Mouse (Mus musculus) thymus, postnatal 4 days (tissue): Measurements from ENCODE around the gene Ankub1.

Experiments
- DNase-seq: peaks from one replicate; pipeline ENCODE4 v3.0.0; 2021

Gene Ankub1

DNA sequence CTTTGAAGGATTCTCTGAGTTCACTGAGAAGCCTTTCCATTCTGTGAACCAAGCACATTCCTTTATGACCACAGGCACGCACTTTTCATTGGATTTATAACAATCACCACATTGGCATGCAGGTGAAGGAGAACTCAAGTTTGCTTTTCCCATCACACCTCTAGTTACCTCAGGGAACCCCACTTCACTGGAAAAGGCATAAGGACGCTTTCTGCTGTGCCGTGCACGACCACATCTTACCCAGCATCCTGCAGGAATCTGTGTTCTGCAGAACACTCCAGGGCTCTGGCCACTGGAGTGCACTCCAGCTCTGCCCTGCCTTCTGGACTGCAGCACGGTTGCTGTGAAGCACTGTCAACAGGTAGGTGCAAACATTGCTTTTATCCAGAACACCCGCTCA is 55.0 kb downstream of the Ankub1 start:
- DNase-seq, result no peak

DNA sequence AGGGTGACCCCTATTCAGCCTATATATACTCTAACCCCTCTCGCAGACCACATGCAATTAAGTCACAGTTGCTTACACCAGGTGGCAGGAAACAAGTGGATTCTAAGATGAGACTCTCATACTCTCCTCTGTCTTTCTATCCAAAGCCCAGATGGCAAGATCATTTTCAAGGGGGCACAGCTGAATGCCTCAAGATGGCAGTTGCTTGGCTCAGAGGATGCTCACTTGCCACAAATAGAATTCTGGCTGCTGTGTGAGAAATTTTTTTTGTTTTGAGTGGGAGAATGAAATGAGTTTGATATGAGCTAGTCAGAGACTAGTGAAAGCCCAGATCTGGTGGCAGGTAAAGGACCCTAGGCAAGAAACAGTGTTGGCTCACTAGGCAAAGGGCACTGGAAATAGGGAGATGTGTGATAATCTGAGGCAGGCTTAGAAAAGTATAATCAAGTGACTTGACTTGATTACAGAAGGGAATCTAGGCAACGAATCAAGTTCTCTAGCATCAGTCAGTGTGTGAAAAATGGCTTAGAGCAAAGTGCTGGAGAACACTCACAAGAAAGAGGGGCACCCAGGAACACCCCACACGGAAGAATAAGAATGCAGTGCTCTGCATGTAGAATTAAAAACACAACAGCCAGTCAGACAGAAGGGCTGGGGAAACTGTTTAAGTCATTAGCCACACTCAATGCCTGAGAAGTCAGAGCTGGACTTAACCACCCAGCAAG is 57.7 kb downstream of the Ankub1 start:
- no peak for DNase-seq

DNA sequence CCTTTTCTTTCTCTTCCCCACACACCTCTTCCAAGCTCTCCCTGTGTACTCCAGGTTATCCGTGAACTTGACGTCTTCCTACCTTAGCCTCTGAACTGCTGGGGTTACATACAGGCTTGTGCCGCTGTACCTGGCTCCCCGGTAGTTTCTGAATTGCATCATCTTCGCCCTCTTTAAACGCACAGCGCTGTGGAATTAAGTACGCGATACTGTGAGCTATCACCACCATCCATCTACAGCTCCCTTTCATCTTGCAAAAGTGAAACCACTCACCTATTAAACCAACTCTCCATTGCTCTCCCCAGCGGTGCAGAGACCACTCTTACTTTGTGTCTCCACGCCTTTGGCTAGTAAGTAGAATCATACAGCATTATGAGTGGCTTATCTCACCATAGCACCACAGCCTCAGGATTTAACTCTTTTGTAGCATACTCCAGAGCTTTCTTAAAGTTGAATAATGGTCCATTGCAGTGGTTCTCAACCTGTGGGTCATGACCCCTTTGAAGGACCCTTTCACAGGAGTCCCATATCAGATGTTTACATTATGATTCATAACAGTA is 65.6 kb downstream of the Ankub1 start:
- DNase-seq, result no peak

DNA sequence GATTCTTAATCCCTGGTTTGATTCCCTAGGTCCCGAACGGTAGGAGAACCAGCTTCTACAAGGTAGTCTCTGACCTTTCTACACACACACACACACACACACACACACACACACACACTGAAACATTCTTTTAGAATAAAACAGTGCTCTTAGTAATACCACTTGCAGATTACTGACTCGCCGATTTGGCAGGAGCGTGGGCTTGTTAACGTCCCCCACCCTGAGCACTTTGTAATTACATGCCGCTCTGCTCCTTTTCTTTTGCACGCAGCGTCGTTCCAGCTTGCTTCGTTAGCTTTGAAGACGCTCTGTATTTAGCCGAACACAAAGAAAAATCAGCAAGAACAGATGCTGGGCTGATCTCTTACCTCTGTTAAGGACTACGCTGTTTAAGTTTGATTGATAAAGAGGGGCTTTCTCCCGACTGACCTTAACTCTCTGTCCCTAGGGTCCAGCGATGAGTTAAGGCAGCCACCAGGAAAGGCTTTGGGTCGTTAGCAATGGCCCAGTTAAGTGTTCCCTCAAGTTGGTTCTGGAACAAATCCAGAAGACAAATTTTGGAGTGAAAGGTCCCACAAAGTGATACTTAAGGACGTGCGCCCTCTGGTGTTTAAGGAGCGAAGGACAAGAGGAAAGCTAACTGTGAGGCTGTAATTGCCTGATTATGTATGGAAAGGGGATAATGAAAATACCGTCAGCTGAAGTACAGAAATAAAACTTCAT is 67.2 kb downstream of the Ankub1 start:
- peak; percentile 70 for DNase-seq

DNA sequence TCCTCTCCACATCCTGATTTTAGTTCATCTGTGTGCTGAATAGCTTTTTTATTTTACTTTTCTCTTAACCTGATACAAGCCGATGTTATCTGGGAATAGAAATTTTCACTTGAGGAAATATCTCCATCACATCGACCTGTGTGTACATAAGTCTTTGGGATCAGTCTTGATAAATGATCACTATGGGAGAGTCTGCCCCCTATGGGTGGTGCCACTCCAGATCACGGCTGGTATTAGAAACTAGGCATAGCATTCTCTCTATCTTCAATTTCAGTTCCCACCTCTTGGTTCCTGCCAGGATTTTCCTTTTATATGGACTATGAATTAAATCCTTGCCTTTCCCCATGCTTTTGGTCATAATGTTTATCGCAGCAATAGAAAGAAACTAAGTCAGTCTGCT is 72.9 kb downstream of the Ankub1 start:
- no peak for DNase-seq

DNA sequence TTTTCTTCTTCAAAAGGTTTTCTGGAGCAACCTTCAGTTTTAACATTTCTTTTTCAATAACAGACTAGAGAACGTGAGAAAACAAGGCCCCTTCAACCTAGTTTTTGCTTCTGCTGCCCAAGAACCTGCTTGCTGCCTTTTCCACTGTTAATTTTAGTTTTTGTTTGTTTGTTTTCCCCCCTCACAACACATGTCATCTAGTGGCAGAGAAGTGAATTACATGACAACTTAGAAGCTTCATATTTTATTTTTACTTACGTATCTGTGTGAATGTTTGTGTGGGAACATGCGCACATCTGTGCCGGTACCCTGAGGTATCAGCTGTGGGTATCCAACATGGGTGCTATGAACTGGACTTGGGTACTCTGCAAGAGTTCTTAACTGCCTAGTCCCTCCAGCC is 76.9 kb downstream of the Ankub1 start:
- no peak for DNase-seq

DNA sequence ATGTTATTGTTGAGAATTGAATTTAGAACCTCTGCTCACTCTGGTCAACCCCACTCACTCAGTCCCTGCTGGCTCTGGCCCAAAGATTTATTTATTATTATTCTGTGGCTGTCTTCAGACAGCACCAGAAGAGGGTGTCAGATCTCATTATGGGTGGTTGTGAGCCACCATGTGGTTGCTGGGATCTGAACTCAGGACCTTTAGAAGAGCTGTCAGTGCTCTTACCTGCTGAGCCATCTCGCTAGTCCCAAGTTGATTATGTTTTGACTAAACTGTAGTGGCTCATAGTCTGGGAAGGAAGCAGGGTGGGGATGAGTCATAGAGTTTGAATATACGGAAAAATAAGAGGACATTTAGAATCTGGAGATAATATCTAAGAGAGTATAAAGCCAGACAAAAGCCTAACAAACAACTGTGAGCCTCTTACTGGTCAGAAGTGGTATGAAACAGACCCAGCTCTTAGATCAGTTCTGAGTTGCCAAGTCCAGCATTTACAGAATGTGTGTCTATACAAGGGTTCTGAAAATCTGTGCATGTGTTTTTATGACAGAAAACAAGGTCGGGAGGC is 80.1 kb downstream of the Ankub1 start:
- DNase-seq, result no peak

DNA sequence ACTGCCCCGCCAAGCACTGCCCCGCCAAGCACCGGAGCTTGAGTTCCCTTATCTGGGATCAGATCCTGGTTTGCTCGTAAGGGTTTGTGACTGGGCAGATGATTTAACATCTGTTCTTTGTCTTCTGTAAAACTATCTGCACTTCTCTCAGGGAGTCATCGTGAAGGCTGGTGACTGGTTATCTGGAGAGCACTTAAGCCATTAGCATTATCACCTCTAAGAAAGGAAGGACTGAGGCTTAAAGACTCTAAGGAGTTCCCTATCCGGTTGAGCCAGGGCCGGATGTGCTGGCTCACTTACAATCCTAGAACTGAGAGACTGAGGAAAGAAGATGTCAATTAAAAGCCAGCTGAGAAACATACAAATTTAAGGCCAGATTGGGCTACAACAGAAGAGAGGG is 80.8 kb downstream of the Ankub1 start:
- no peak for DNase-seq
